8 mouse cellular contexts compared by ENCODE assay signal in the genomic region with DNA sequence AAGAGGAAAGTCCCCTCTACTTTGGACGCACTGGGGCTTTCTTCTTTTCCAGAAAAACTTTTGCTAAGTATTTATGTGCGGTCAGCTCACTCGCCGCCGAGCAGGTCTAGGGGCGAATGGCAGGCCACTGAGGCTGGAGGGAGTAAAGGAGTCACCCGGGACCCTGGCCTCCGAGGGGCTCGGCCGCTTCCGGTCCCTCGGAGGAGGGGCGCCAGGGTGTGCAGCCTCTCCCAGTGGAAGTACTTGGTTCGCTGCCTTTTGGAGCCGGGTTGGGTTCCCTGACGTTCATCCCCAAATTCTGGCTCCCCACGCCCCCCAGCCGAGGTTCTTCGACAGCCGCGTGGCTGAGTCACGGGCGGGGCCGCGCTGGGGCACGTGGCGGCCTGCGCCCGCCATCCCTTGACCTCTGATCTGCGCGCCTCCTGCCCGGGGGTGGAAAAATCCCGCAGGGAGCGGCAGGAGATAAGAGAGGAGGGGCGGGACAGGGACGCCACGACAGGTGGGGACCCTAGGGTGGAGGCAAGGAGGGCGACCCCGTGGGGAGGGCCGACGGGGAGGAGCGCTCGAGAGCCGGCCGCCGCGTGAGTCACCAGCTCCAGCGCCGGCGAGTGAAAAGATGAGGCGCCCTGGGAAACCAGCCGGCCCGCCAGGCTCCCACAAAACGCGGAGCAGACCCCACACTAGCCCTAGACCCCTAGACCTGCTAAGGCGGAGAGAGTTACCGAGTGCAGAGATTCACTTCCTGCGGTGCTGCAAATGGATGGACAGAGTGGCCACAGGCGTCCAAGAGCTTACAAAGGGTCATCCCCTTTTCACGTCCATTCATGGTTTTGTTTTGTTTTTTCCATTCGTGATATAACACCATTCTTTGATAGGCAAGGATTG. TPM values are rescaled to one million over a fixed set of nuclear protein-coding genes. Genes with fewer than 3 reads are reported as not detected.
A peak's percentile ranks its signal among the peaks of the same experiment; 100 is the strongest.
DNase-seq lines count a peak whose midpoint lies in the region; ATAC-seq and TF ChIP-seq lines count a peak whose summit lies in the region.

No protein-coding gene starts in this region.

- no peaks in the 10 kb centered on the region for H3K27me3 ChIP-seq in intestine, embryonic 16.5 days (replicated peaks; ENCODE audit: control insufficient read depth, insufficient read depth, low read length)

- peak overlapping the region; percentile 100 for H3K9ac ChIP-seq in intestine, embryonic 16.5 days (ENCODE audit: low read depth, low read length)

- peak overlapping the region; percentile 100 for H3K27ac ChIP-seq in intestine, embryonic 16.5 days (ENCODE audit: low read length)

- H3K9me3 ChIP-seq in intestine, embryonic 16.5 days (ENCODE audit: control insufficient read depth, low read length), result no peaks in the 10 kb centered on the region

- under 1% methylated on average over 61 of the region's 61 CpGs for WGBS in intestine, embryonic 16.5 days
- 3% methylated on average over 59 of the region's 61 CpGs for WGBS in lung, adult 2 months

- peak overlapping the region; percentile 94 for H3K4me2 ChIP-seq in intestine, embryonic 16.5 days (ENCODE audit: low read depth, low read length)

- peak; percentile 65 for DNase-seq in CD4-positive, CD25-positive, alpha-beta regulatory T cell, adult 2 months (ENCODE audit: low read depth, low spot score)
- DNase-seq in cerebellum, postnatal 14 days, result peak; percentile 49 to 65
- DNase-seq in lung, adult 2 months, result peak; percentile 79
- DNase-seq in ovary, postnatal 10 days (ENCODE audit: low spot score), result peak; percentile 48
- DNase-seq in right cerebral cortex, postnatal 25 days, result no peak

- peaks cover 7% of the 10 kb centered on the region for H3K36me3 ChIP-seq in intestine, embryonic 16.5 days (ENCODE audit: control insufficient read depth, insufficient read depth, low read length)

- ATAC-seq in CD4-positive, CD25-positive, alpha-beta regulatory T cell, adult 4 months, result no peak
- ATAC-seq in granulocyte monocyte progenitor cell, adult 5-6 weeks (replicated peaks; ENCODE audit: poor library complexity, severe bottlenecking), result peak; percentile 9
- ATAC-seq in intestine, embryonic 16.5 days, result peak; percentile 47

- TF ChIP-seq POLR2A in lung, adult 2 months (IDR thresholded peaks at IDR 0.05; ENCODE audit: borderline replicate concordance, extremely low read depth, low read depth, low read length), result no peak

- H3K4me3 ChIP-seq in intestine, embryonic 16.5 days (ENCODE audit: low read length), result peak overlapping the region; percentile 99
- peak overlapping the region; percentile 66 for H3K4me3 ChIP-seq in lung, adult 2 months (replicated peaks; ENCODE audit: extremely low read depth, low read depth, low read length)

- no peak for TF ChIP-seq CTCF in lung, adult 2 months (IDR thresholded peaks at IDR 0.05; ENCODE audit: insufficient read depth, low read length)

- peaks cover 49% of the 10 kb centered on the region for H3K4me1 ChIP-seq in intestine, embryonic 16.5 days (ENCODE audit: control insufficient read depth, insufficient read depth, low read length)
- H3K4me1 ChIP-seq in lung, adult 2 months (ENCODE audit: control insufficient read depth, insufficient read depth, low read length), result peaks cover 21% of the 10 kb centered on the region

RNA-seq across cellular contexts. Expression of a gene that starts 1.2 kb away (rescaled TPM):
- 10 to 100 TPM; 32.6 to 32.7 TPM for polyA plus RNA-seq in CD4-positive, CD25-positive, alpha-beta regulatory T cell, adult 4 months (2017; shearing (Covaris generic))
- total RNA-seq in granulocyte monocyte progenitor cell, adult 5-6 weeks (2014; fragmentation: Nextera tagmentation), result 14.9 and 18.9 TPM in 2 replicates
- 4.5 and 5.9 TPM in 2 replicates for total RNA-seq in granulocyte monocyte progenitor cell, adult 5-6 weeks (2017)
- 12.8 and 13.5 TPM in 2 replicates for polyA plus RNA-seq in intestine, embryonic 16.5 days (2015; fragmentation: Nextera tagmentation; extraction: Ambion mirVana)
- 19.6 and 97.3 TPM in 2 replicates for polyA plus RNA-seq in lung, adult 2 months (2012; rRNA removed)

RNA-seq across cellular contexts. Expression of a gene that starts 1.4 kb away (rescaled TPM):
- 1,000 to 10,000 TPM; 2,750 to 3,189 TPM for polyA plus RNA-seq in CD4-positive, CD25-positive, alpha-beta regulatory T cell, adult 4 months (2017; shearing (Covaris generic))
- 1,205 and 1,364 TPM in 2 replicates for total RNA-seq in granulocyte monocyte progenitor cell, adult 5-6 weeks (2014; fragmentation: Nextera tagmentation)
- 425 and 461 TPM in 2 replicates for total RNA-seq in granulocyte monocyte progenitor cell, adult 5-6 weeks (2017)
- polyA plus RNA-seq in intestine, embryonic 16.5 days (2015; fragmentation: Nextera tagmentation; extraction: Ambion mirVana), result 2,307 and 2,326 TPM in 2 replicates
- 933 and 1,129 TPM in 2 replicates for polyA plus RNA-seq in lung, adult 2 months (2012; rRNA removed)

RNA-seq across cellular contexts. Expression of a gene that starts 8.5 kb away (rescaled TPM):
- polyA plus RNA-seq in CD4-positive, CD25-positive, alpha-beta regulatory T cell, adult 4 months (2017; shearing (Covaris generic)), result 100 to 1,000 TPM in 1 of 2 experiments, 10 to 100 TPM in 1; 84.0 to 102 TPM
- 80.9 and 91.7 TPM in 2 replicates for total RNA-seq in granulocyte monocyte progenitor cell, adult 5-6 weeks (2014; fragmentation: Nextera tagmentation)
- total RNA-seq in granulocyte monocyte progenitor cell, adult 5-6 weeks (2017), result 63.3 and 67.7 TPM in 2 replicates
- 215 and 216 TPM in 2 replicates for polyA plus RNA-seq in intestine, embryonic 16.5 days (2015; fragmentation: Nextera tagmentation; extraction: Ambion mirVana)
- 83.6 and 113 TPM in 2 replicates for polyA plus RNA-seq in lung, adult 2 months (2012; rRNA removed)

RNA-seq across cellular contexts. Expression of a gene that starts 8.8 kb away (rescaled TPM):
- polyA plus RNA-seq in CD4-positive, CD25-positive, alpha-beta regulatory T cell, adult 4 months (2017; shearing (Covaris generic)), result 100 to 1,000 TPM; 389 to 496 TPM
- 35.4 and 51.1 TPM in 2 replicates for total RNA-seq in granulocyte monocyte progenitor cell, adult 5-6 weeks (2014; fragmentation: Nextera tagmentation)
- total RNA-seq in granulocyte monocyte progenitor cell, adult 5-6 weeks (2017), result 32.7 and 34.6 TPM in 2 replicates
- polyA plus RNA-seq in intestine, embryonic 16.5 days (2015; fragmentation: Nextera tagmentation; extraction: Ambion mirVana), result 121 and 123 TPM in 2 replicates
- polyA plus RNA-seq in lung, adult 2 months (2012; rRNA removed), result 116 and 146 TPM in 2 replicates

RNA-seq across cellular contexts. Expression of a gene that starts 13.4 kb away (rescaled TPM):
- polyA plus RNA-seq in CD4-positive, CD25-positive, alpha-beta regulatory T cell, adult 4 months (2017; shearing (Covaris generic)), result 100 to 1,000 TPM; 126 to 132 TPM
- total RNA-seq in granulocyte monocyte progenitor cell, adult 5-6 weeks (2014; fragmentation: Nextera tagmentation), result 91.0 and 130 TPM in 2 replicates
- 46.8 and 49.8 TPM in 2 replicates for total RNA-seq in granulocyte monocyte progenitor cell, adult 5-6 weeks (2017)
- polyA plus RNA-seq in intestine, embryonic 16.5 days (2015; fragmentation: Nextera tagmentation; extraction: Ambion mirVana), result 132 and 159 TPM in 2 replicates
- 24.7 and 39.0 TPM in 2 replicates for polyA plus RNA-seq in lung, adult 2 months (2012; rRNA removed)
